Mouse (Mus musculus): ENCODE results near the gene BC051142. TPM values are rescaled to one million over a fixed set of nuclear protein-coding genes. Genes with fewer than 3 reads are reported as not detected.

The BC051142 gene
- total RNA-seq (2021): not detected
- long read RNA-seq, experiment 1: 0 reads
- long read RNA-seq, experiment 2: 0 reads

- peak; percentile 76 for DNase-seq (ENCODE audit: low spot score)
These were observed at the start of gene BC051142 for GRCm38 (mm10) chr17:34398711-34399393. BC051142 (plus strand) TSS chr17:34398820.

- DNase-seq (ENCODE audit: low spot score): peak; percentile 68
These were observed 49.2 kb upstream of the BC051142 start for GRCm38 (mm10) chr17:34349429-34349828.

GRCm38 (mm10) chr17:34354539-34354938 is 44.1 kb upstream of the BC051142 start, which contains the start of gene Btnl2:
Btnl2 (plus strand) TSS chr17:34354822.
- no peak for DNase-seq (ENCODE audit: low spot score)

GRCm38 (mm10) chr17:34354940-34355339 is 43.7 kb upstream of the BC051142 start:
- DNase-seq (ENCODE audit: low spot score): no peak

GRCm38 (mm10) chr17:34362954-34363546 is 35.6 kb upstream of the BC051142 start:
- no peak for DNase-seq (ENCODE audit: low spot score)

- DNase-seq (ENCODE audit: low spot score): no peak
These were observed 34.8 kb upstream of the BC051142 start for GRCm38 (mm10) chr17:34363676-34364310.

GRCm38 (mm10) chr17:34365031-34365430 is 33.6 kb upstream of the BC051142 start:
- no peak for DNase-seq (ENCODE audit: low spot score)

GRCm38 (mm10) chr17:34370563-34370962 is 28.1 kb upstream of the BC051142 start:
- no peak for DNase-seq (ENCODE audit: low spot score)

GRCm38 (mm10) chr17:34373055-34373709 is 25.4 kb upstream of the BC051142 start:
- DNase-seq (ENCODE audit: low spot score): no peak

GRCm38 (mm10) chr17:34376847-34377246 is 21.8 kb upstream of the BC051142 start, which contains the start of gene Btnl1:
Btnl1 (plus strand) TSS chr17:34377132.
- no peak for DNase-seq (ENCODE audit: low spot score)

GRCm38 (mm10) chr17:34377450-34378209 is 21.0 kb upstream of the BC051142 start:
- DNase-seq (ENCODE audit: low spot score): no peak

- DNase-seq (ENCODE audit: low spot score): no peak
These were observed 19.9 kb upstream of the BC051142 start for GRCm38 (mm10) chr17:34378716-34379115.

GRCm38 (mm10) chr17:34379451-34379850 is 19.2 kb upstream of the BC051142 start:
- DNase-seq (ENCODE audit: low spot score): no peak

- no peak for DNase-seq (ENCODE audit: low spot score)
These were observed 16.7 kb upstream of the BC051142 start for GRCm38 (mm10) chr17:34381876-34382275.

- DNase-seq (ENCODE audit: low spot score): no peak
These were observed 15.4 kb upstream of the BC051142 start for GRCm38 (mm10) chr17:34383212-34383611.

- DNase-seq (ENCODE audit: low spot score): no peak
These were observed 13.9 kb upstream of the BC051142 start for GRCm38 (mm10) chr17:34384699-34385098.

- DNase-seq (ENCODE audit: low spot score): no peak
These were observed 12.0 kb upstream of the BC051142 start for GRCm38 (mm10) chr17:34386656-34387055.

GRCm38 (mm10) chr17:34388513-34388912 is 10.1 kb upstream of the BC051142 start:
- DNase-seq (ENCODE audit: low spot score): no peak

- no peak for DNase-seq (ENCODE audit: low spot score)
These were observed 7.1 kb upstream of the BC051142 start for GRCm38 (mm10) chr17:34391507-34391906.

- peak; percentile 11 for DNase-seq (ENCODE audit: low spot score)
These were observed 6.3 kb upstream of the BC051142 start for GRCm38 (mm10) chr17:34392321-34392720.

- no peak for DNase-seq (ENCODE audit: low spot score)
These were observed 1.3 kb upstream of the BC051142 start for GRCm38 (mm10) chr17:34397357-34397756.
